Mouse (Mus musculus): Measurements from ENCODE around the gene Cyth3. TPM values are rescaled to one million over a fixed set of nuclear protein-coding genes. Genes with fewer than 3 reads are reported as not detected.

The Cyth3 gene
- polyA plus RNA-seq (2012; fragmentation: generic; extraction: Trizol): 23.9 TPM
- long read RNA-seq, experiment 1, transcript Cyth3-202 (13 exons, 3,738 nt): major isoform, 23 of 35 reads
- long read RNA-seq, experiment 1, partial matches to known transcripts: 3 of 35 reads
- long read RNA-seq, experiment 1, other reads (novel, unspliced or antisense): 9 of 35 reads
- long read RNA-seq, experiment 2, transcript Cyth3-202 (13 exons, 3,738 nt): major isoform, 499 of 563 reads
- long read RNA-seq, experiment 2, partial matches to known transcripts: 15 of 563 reads
- long read RNA-seq, experiment 2, other reads (novel, unspliced or antisense): 49 of 563 reads

- peak; percentile 72 for TF ChIP-seq MAX (IDR thresholded peaks at IDR 0.05)
- no peak for TF ChIP-seq CEBPB (IDR thresholded peaks at IDR 0.05; ENCODE audit: low read depth)
- peak; percentile 97 for TF ChIP-seq USF1 (IDR thresholded peaks at IDR 0.05; ENCODE audit: low read depth)
- TF ChIP-seq FOSL1 (IDR thresholded peaks at IDR 0.05; ENCODE audit: insufficient read depth, low read length, poor library complexity, severe bottlenecking): no peak
- Histone ChIP-seq H3K79me3 (ENCODE audit: low read depth) (peaks cover 32% of the 10 kb centered on the region), H3K27me3 (ENCODE audit: control insufficient read depth, insufficient read depth, insufficient read length) (no peaks in the 10 kb centered on the region), H3K4me3 (ENCODE audit: insufficient read depth, poor library complexity, severe bottlenecking) (peak within 1 kb of the TSS; percentile 72), H3K36me3 (ENCODE audit: control insufficient read depth, insufficient read depth) (no peaks in the 10 kb centered on the region), H3K79me2 (ENCODE audit: control insufficient read depth, insufficient read depth) (peaks cover 48% of the 10 kb centered on the region), H3ac (ENCODE audit: control insufficient read depth, insufficient read length, low read depth) (peak within 1 kb of the TSS; percentile 72)
Measured at GRCm38 (mm10) chr5:143621893-143622622, at the start of gene Cyth3. Gene Cyth3 (plus strand): TSS chr5:143622447.

GRCm38 (mm10) chr5:143573067-143573466 is 49.2 kb upstream of the Cyth3 start:
- no peak for TF ChIP-seq MYOD1 (IDR thresholded peaks at IDR 0.05; ENCODE audit: control insufficient read depth, insufficient read length, low read depth)
- TF ChIP-seq MAX (IDR thresholded peaks at IDR 0.05): no peak
- TF ChIP-seq USF1 (IDR thresholded peaks at IDR 0.05; ENCODE audit: low read depth): no peak
- TF ChIP-seq FOSL1 (IDR thresholded peaks at IDR 0.05; ENCODE audit: insufficient read depth, low read length, poor library complexity, severe bottlenecking): no peak
- TF ChIP-seq CTCF (IDR thresholded peaks at IDR 0.05; ENCODE audit: control insufficient read depth, insufficient read depth, insufficient read length): no peak
- no peak for TF ChIP-seq MYOG (IDR thresholded peaks at IDR 0.05; ENCODE audit: control insufficient read depth, extremely low read depth, insufficient read length)
- TF ChIP-seq CEBPB (IDR thresholded peaks at IDR 0.05; ENCODE audit: low read depth): no peak
- no peaks in the 10 kb centered on the region for H3K27me3 ChIP-seq (ENCODE audit: control insufficient read depth, insufficient read depth, insufficient read length)
- H3K79me2 ChIP-seq (ENCODE audit: control insufficient read depth, insufficient read depth): no peaks in the 10 kb centered on the region
- no peak overlapping the region for H3K4me3 ChIP-seq (ENCODE audit: insufficient read depth, poor library complexity, severe bottlenecking)
- no peaks in the 10 kb centered on the region for H3K79me3 ChIP-seq (ENCODE audit: low read depth)
- H3ac ChIP-seq (ENCODE audit: control insufficient read depth, insufficient read length, low read depth): no peak overlapping the region
- no peaks in the 10 kb centered on the region for H3K36me3 ChIP-seq (ENCODE audit: control insufficient read depth, insufficient read depth)

GRCm38 (mm10) chr5:143574261-143575178 is 47.7 kb upstream of the Cyth3 start:
- no peak for TF ChIP-seq CTCF (IDR thresholded peaks at IDR 0.05; ENCODE audit: control insufficient read depth, insufficient read depth, insufficient read length)
- Histone ChIP-seq H3K36me3 (ENCODE audit: control insufficient read depth, insufficient read depth) (no peaks in the 10 kb centered on the region), H3K79me2 (ENCODE audit: control insufficient read depth, insufficient read depth) (no peaks in the 10 kb centered on the region), H3ac (ENCODE audit: control insufficient read depth, insufficient read length, low read depth) (no peak overlapping the region), H3K79me3 (ENCODE audit: low read depth) (no peaks in the 10 kb centered on the region), H3K4me3 (ENCODE audit: insufficient read depth, poor library complexity, severe bottlenecking) (no peak overlapping the region), H3K27me3 (ENCODE audit: control insufficient read depth, insufficient read depth, insufficient read length) (no peaks in the 10 kb centered on the region)

- Histone ChIP-seq H3K4me3 (ENCODE audit: insufficient read depth, poor library complexity, severe bottlenecking) (no peak overlapping the region), H3ac (ENCODE audit: control insufficient read depth, insufficient read length, low read depth) (no peak overlapping the region), H3K79me2 (ENCODE audit: control insufficient read depth, insufficient read depth) (no peaks in the 10 kb centered on the region), H3K27me3 (ENCODE audit: control insufficient read depth, insufficient read depth, insufficient read length) (no peaks in the 10 kb centered on the region), H3K79me3 (ENCODE audit: low read depth) (no peaks in the 10 kb centered on the region), H3K36me3 (ENCODE audit: control insufficient read depth, insufficient read depth) (no peaks in the 10 kb centered on the region)
- TF ChIP-seq CTCF (IDR thresholded peaks at IDR 0.05; ENCODE audit: control insufficient read depth, insufficient read depth, insufficient read length) (no peak), CEBPB (IDR thresholded peaks at IDR 0.05; ENCODE audit: low read depth) (no peak)
Measured at GRCm38 (mm10) chr5:143579537-143580203, 42.6 kb upstream of the Cyth3 start.

GRCm38 (mm10) chr5:143580982-143581381 is 41.3 kb upstream of the Cyth3 start:
- no peak for TF ChIP-seq CEBPB (IDR thresholded peaks at IDR 0.05; ENCODE audit: low read depth)
- no peak for TF ChIP-seq CTCF (IDR thresholded peaks at IDR 0.05; ENCODE audit: control insufficient read depth, insufficient read depth, insufficient read length)
- no peak for TF ChIP-seq USF1 (IDR thresholded peaks at IDR 0.05; ENCODE audit: low read depth)
- TF ChIP-seq MYOG (IDR thresholded peaks at IDR 0.05; ENCODE audit: control insufficient read depth, extremely low read depth, insufficient read length): no peak
- no peak for TF ChIP-seq MAX (IDR thresholded peaks at IDR 0.05)
- TF ChIP-seq MYOD1 (IDR thresholded peaks at IDR 0.05; ENCODE audit: control insufficient read depth, insufficient read length, low read depth): no peak
- TF ChIP-seq FOSL1 (IDR thresholded peaks at IDR 0.05; ENCODE audit: insufficient read depth, low read length, poor library complexity, severe bottlenecking): no peak
- no peaks in the 10 kb centered on the region for H3K27me3 ChIP-seq (ENCODE audit: control insufficient read depth, insufficient read depth, insufficient read length)
- H3ac ChIP-seq (ENCODE audit: control insufficient read depth, insufficient read length, low read depth): no peak overlapping the region
- no peak overlapping the region for H3K4me3 ChIP-seq (ENCODE audit: insufficient read depth, poor library complexity, severe bottlenecking)
- no peaks in the 10 kb centered on the region for H3K79me2 ChIP-seq (ENCODE audit: control insufficient read depth, insufficient read depth)
- no peaks in the 10 kb centered on the region for H3K36me3 ChIP-seq (ENCODE audit: control insufficient read depth, insufficient read depth)
- no peaks in the 10 kb centered on the region for H3K79me3 ChIP-seq (ENCODE audit: low read depth)
